Comparison of ENCODE assay signal across 24 mouse cellular contexts in the genomic region with DNA sequence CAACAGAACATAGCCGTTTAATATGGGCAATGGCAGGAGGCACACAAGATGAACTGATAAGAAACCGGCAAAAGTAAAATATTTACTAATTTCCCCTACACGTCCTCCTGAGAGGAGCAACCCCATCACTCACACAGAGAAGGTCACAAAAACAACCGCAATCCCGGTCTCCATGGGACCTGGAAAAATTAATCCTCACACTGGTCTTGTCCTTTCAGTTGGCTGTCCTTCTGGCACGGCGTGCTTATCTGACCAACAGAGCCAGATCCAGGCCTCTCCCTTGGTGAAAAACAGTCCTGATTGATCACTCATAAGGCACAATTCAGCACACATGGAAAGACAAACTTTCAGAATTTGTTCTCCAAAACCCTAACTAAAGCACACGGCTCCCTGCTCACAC.
DNase-seq lines count a peak whose midpoint lies in the region.
"Had no signal": no experiment of that assay in that cellular context is flagged by ENCODE, and none has a peak within 500 bp of the region (broad histone marks: within the 10 kb centered on the region; RNA-seq: fewer than 3 reads in every experiment).

No protein-coding gene starts in this region.

- peaks cover 47% of the 10 kb centered on the region for H3K36me3 ChIP-seq in heart, embryonic 10.5 days

- H3K9me3 ChIP-seq in heart, embryonic 10.5 days = no peaks in the 10 kb centered on the region
- H3K9me3 ChIP-seq: embryonic facial prominence, embryonic 12.5 days; embryonic facial prominence, embryonic 15.5 days; heart, embryonic 12.5 days; heart, embryonic 15.5 days had no signal

- WGBS in heart, embryonic 10.5 days = 60% methylated on average over 8 of the region's 8 CpGs

- peak; percentile 60 for DNase-seq in adrenal gland, adult 8-10 months
- DNase-seq in adrenal gland, postnatal 25 days = no peak
- DNase-seq in heart, embryonic 10.5 days (ENCODE audit: low spot score) = no peak
- no peak for DNase-seq in heart, postnatal 14 days
- peak; percentile 60 for DNase-seq in adrenal gland, postnatal 10 days
- peak; percentile 58 for DNase-seq in adrenal gland, postnatal 14 days
- DNase-seq in layer of hippocampus, postnatal 25 days (ENCODE audit: extremely low spot score in 1 of 2, low spot score in 1 of 2) = no peak
- DNase-seq: cerebellum, adult 11 months; cerebellum, adult 2 months; cerebellum, adult 9-11 months; cerebellum, postnatal 25 days; forebrain, postnatal 0 days; gastrocnemius, postnatal 10 days; gastrocnemius, postnatal 36 days; heart, postnatal 10 days; heart, postnatal 4 days; kidney, adult 18-20 months; kidney, adult 9 months had no signal

- intact Hi-C loops in heart, postnatal 14 days (cut with DNase I) = no loop called here

- H3K27ac ChIP-seq in heart, embryonic 10.5 days = peak overlapping the region; percentile 47; the same call in 1 of the 2 replicates
- H3K27ac ChIP-seq: embryonic facial prominence, embryonic 12.5 days; embryonic facial prominence, embryonic 15.5 days; hindbrain, embryonic 14.5 days; hindbrain, postnatal 0 days had no signal

- H3K27me3 ChIP-seq in heart, embryonic 10.5 days (ENCODE audit: insufficient read depth, poor library complexity, severe bottlenecking) = no peaks in the 10 kb centered on the region
- H3K27me3 ChIP-seq: embryonic facial prominence, embryonic 12.5 days; embryonic facial prominence, embryonic 15.5 days; heart, embryonic 12.5 days; heart, embryonic 15.5 days had no signal

- H3K4me1 ChIP-seq in heart, embryonic 10.5 days = peaks cover 53% of the 10 kb centered on the region

- H3K4me3 ChIP-seq in heart, embryonic 10.5 days = no peak overlapping the region
- H3K4me3 ChIP-seq: embryonic facial prominence, embryonic 12.5 days; embryonic facial prominence, embryonic 15.5 days; heart, embryonic 12.5 days; heart, embryonic 15.5 days had no signal

Comparison
In these comparisons a context has a peak if more than half of its experiments do, and no peak if none do; other contexts are left out.
1. DNase-seq: peak in adrenal gland, adult 8-10 months (single experiment), adrenal gland, postnatal 10 days (single experiment) and adrenal gland, postnatal 14 days (single experiment); none in adrenal gland, postnatal 25 days (single experiment), heart, embryonic 10.5 days (single experiment), heart, postnatal 14 days (0 of 2) and layer of hippocampus, postnatal 25 days (0 of 2).